Mouse (Mus musculus): Measurements from ENCODE around the gene Aar2.

Gene Aar2

DNA sequence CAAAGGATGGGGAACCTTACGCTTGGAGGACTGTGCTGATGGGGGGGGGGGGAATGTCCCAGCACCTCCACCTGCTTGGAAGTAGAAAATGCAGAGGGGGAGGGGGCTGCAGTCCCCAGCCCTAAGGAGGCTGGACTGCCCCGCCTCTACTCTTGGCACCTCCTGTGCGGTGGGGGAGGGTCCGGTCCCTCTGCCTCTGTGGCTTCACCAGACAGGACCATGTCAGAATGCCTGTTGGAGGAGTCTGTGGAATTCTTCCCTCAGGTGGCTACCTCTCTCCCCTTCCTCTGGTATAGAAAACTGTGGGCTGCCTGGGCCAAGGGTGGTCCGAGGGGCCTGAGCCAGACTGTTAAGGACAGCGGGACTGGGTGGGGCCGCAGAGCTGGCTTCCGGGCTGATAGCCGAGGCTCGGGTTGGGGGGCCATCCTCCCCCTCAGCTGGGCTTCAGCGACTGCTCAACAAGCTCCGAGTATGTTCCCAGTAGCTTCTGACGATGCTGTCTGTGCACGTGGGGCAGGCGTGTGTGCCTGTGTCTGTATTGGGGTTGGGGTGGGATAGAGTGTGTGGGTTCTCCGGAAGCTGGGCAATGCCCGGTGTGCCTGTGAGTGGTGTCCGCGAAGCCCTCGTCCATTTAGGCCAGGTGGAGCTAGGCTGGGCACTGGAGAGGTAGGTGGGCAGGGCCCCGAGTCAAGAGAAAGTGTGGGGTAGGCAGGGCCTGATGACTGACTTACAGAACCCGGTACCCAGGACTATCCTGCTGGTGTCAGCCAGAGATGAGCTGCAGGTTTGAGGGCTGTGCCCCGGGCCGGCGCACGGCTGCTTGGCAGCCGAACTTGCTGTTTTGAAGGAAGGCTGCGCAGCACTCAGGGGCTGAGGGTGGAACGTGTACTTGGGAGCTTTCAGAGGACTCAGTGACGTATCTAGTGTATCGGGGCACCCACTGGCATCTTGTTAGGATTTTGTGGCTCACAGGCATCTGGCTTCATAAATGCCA is 67.6 kb downstream of the Aar2 start:
- intact Hi-C loops (cut with DNase I) = loop anchor here (5.0 kb wide), 1 partner anchor 92 kb away; no protein-coding TSS in a partner anchor

DNA sequence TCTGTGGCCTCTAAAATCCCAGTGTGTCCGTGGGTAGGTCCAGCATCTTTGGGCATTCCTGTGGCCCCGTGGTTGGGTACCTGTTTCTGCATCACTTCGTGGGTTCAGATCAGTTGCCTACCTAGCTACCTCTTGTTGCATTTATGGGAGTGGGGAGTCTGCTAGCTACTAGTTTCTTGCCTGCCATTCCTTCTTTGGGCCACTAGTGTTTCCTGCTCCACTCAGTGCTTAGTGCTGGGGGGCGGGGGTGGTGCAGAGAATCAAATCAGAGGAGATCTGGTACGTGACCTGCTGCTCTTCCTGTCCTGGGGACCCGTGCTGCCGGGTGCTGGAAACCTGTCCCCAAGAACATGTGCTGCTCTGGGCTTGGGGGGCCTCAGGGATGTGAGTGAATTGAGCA is 69.1 kb downstream of the Aar2 start:
- intact Hi-C loops (cut with DNase I) = no loop called here

DNA sequence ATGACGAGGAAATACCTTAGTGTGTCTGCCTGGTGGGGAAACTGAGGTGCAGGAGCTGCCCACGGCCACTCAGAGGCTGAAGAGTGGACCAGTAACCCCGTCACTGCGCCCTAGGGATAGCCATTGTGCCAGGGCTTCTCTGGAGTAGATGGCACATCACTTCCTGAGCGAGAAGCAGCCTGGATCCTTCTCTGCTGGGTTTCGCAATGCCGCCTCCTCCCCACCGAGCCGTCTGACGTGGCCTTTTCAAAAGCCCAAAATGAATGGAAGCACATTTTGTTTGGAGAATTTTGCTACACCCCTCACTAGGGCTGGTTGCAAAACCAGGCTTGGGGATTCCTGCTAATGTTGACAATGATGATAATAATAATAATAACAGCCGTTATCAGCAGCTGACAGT is 70.2 kb downstream of the Aar2 start:
- intact Hi-C loops (cut with DNase I) = no loop called here
